Mouse (Mus musculus) gastrocnemius, postnatal 14 days (tissue): ENCODE data around the gene Syt16. TPM values are rescaled to one million over a fixed set of nuclear protein-coding genes. Genes with fewer than 3 reads are reported as not detected.

Experiments
- DNase-seq: peaks from one replicate; pipeline ENCODE4 v3.0.0; 2021; ENCODE audit warnings: mixed read lengths
- intact Hi-C: fragments of 180-260 bp; cut with DNase I; formaldehyde crosslinking; loops from one replicate; pipeline ENCODE4 v1.15.1; 2025; ENCODE audit warnings: low total_unique reads
- total RNA-seq, 2 experiments: library from RNA; stranded (reverse); gene quantifications; 2 replicates each; pipeline ENCODE4 v1.2.3; 2021

Syt16 gene
- total RNA-seq, 2 experiments from 2014 or later: not detected

- intact Hi-C loops: no loop called here
- DNase-seq: no peak
Measured at GRCm38 (mm10) chr12:74189840-74190239, 192.4 kb downstream of the Syt16 start.

DNA sequence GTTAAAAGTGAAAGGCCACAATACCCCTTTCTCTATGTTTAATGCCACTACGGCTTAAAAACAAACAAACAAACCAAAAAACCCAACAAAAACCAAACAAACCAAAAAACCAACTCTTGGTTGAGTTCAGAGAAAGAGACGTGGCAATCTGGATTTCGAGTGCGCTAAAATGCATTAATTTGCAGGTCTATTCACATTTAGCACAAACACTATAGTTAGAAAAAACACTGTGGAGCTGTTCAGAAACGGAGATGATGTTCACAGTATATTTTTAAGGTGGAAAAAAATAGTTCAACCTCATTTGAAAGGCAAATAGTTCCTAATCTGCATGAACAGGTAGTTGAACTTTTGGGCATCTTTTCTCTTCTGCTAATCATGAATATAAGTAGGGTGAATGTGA, 192.8 kb downstream of the Syt16 start:
- DNase-seq: no peak
- intact Hi-C loops: no loop called here

- DNase-seq: no peak
- intact Hi-C loops: no loop called here
Measured at GRCm38 (mm10) chr12:74192552-74192951, 195.1 kb downstream of the Syt16 start.

- no peak for DNase-seq
- intact Hi-C loops: no loop called here
Measured at GRCm38 (mm10) chr12:74201410-74201809, 203.9 kb downstream of the Syt16 start.

DNA sequence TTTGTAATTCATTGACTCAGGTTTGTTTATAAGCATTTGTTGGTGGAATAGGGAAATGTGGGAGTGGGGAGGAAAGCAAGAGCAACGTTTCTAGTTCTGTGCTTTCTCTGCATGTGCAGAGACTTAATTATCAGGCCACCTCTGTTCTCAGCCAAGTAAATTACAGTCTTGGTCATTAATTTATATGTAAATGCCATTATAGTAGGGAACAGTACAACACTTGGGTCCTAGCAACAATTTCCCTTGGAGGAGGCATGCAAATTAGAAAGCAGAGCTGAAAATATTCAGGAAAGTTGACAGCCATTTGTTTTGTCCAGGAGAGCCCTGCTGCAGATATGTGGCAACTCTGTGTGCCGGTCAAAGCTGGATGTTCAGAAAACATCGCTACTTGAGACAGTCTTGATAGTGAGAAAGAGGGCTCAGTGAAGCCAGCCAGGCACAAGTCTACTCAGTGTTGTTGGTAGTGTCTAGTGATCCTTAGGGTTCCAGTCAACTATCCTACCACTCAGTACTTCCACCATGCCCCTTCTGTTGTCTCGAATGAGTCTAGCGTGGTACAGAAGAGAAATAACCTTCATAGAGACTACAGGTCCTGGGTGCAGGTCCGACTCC, 205.1 kb downstream of the Syt16 start:
- intact Hi-C loops: no loop called here
- no peak for DNase-seq

DNA sequence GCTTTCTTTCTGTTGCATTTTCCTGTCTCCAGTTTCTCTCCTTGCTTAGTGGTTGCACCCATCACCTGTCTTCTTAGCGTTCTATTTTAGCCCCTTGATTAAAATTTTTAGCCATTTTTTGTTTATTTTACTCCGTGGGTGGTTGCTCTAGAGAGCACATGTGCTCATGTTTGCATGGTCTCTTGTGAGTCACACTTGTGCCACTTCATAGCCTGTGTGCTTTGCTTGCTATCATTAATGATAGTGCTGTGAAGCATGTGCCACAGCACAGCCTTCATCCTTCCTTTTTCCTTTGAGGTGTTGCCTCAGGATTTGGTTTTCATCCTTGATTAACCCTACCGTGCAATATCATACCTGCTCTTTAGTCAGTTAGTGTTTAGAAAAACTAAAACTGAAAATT, 214.7 kb downstream of the Syt16 start:
- intact Hi-C loops: no loop called here

GRCm38 (mm10) chr12:74216103-74216728, 218.8 kb downstream of the Syt16 start:
- intact Hi-C loops: no loop called here
- DNase-seq: no peak

More for the DNA sequence above, 214.7 kb downstream of the Syt16 start:
- no peak for DNase-seq

DNA sequence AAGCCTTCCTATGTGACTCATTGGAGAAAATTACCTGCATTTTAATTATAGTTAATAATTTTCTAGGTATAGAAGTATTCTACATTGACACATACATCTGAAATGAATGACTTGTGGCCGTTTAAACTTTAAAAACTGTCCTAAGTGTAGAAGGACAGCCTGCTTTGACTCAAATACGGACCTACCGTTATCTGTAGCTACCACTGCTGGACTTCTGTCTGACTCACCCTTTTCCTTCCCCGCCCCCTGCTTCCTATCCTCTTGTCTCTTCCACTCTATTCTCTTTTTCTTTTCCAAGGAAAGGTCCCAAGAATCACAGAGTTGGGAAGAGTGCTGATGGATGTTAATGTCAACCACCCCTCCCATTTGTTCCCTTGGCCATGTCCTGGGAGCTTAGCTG, 222.4 kb downstream of the Syt16 start:
- intact Hi-C loops: no loop called here
- no peak for DNase-seq

DNA sequence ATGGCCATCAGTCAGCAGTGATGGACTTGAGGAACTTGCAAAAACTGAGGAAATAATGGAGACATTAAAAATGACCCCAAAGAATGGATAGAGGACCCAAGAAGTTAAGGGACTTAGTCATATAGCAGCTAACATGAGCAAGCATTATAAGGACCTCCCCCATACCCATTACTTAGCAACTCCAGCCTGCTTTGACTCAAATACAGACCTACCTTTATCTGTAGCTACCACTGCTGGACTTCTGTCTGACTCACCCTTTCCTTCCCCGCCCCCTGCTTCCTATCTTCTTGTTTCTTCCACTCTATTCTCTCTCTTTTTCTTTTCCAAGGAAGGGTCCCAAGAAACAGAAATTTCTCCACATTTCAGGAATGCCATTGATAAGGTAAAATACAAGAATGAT, 223.2 kb downstream of the Syt16 start:
- no peak for DNase-seq
- intact Hi-C loops: no loop called here

DNA sequence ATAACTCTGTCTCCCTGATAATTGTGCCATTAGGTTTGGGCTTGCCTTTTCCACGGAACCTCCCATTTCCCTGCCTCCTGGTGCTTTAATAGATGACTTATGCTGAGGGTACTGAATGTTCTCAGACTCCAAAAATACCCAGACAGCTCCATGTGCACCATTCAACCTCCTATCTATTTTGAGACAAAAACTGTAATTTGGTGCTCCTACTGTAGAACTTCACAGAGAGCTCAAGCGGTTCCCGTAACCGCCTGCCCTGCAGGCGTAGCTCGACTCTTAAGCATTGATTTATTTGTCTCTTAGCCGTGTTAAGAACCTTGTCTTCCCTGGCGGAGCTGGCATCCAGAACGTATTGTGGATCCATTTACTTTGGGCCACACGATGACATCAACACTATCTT, 233.3 kb downstream of the Syt16 start:
- DNase-seq: no peak
- intact Hi-C loops: no loop called here

- no peak for DNase-seq
- intact Hi-C loops: no loop called here
Measured at GRCm38 (mm10) chr12:74232845-74233244, 235.4 kb downstream of the Syt16 start.

- intact Hi-C loops: no loop called here
- DNase-seq: no peak
Measured at GRCm38 (mm10) chr12:74236191-74236590, 238.7 kb downstream of the Syt16 start.

- no peak for DNase-seq
- intact Hi-C loops: no loop called here
Measured at GRCm38 (mm10) chr12:74238056-74238455, 240.6 kb downstream of the Syt16 start.

DNA sequence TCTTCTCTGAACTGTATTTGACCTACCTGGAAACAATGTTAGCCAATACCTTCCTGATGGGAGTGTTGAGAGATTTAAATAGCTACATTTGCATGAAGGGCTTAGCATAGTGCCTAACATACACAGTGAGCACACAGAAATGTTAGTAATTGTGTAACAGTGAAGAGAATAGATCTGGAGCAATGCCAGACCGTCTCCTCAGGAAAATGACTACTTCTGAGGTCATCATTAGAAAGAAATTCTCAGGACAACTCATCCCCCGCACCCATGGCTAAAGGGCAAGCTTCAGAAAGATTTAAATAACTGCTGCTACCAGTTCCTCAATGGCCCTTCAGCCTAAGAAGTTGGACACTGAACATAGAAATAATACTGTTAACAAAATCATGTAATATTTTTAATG, 241.3 kb downstream of the Syt16 start:
- intact Hi-C loops: no loop called here
- DNase-seq: no peak

GRCm38 (mm10) chr12:74264846-74265245, 267.4 kb downstream of the Syt16 start:
- intact Hi-C loops: no loop called here
- DNase-seq: no peak

GRCm38 (mm10) chr12:74267049-74267448, 269.6 kb downstream of the Syt16 start:
- no peak for DNase-seq
- intact Hi-C loops: no loop called here

- no peak for DNase-seq
- intact Hi-C loops: no loop called here
Measured at GRCm38 (mm10) chr12:74268644-74269285, 271.3 kb downstream of the Syt16 start.

- intact Hi-C loops: no loop called here
- DNase-seq: no peak
Measured at GRCm38 (mm10) chr12:74272545-74272944, 275.1 kb downstream of the Syt16 start.

DNA sequence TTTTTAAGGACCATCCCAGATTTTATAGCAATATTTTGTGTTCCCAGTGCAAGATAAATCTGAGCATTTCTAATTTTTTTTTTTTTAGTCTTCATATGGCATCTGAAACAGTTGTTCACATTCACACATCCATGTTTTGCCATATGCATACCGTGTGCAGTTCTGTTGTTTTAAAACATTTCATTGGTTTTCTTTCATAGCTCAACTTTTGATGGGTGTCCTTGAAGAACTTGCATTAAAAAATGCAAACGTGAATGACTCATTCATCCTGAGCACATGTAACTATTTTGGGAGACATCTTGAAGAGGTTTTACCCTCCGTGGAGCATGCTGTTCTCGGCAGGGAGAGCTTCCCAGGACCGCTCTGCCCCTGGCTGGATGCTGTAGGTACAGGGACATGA, 279.8 kb downstream of the Syt16 start:
- intact Hi-C loops: no loop called here
- no peak for DNase-seq

DNA sequence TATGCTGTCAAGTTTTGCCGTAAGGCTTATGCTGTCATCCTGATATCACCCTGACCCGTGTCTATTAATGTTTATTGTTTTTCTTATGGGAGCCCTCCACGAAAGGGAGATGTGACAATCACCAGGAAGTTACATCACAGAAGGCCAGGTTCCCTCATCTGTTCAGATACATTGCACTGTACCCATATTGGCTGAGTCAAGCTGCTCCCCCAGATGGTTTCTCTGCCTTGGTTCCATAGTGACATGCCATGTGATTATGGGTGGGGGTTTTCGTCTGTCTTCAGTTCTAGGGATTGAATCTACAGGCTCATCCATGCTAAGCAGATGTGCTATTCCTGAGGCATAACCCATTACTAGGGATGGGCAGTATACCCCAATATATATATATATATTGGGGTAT, 283.9 kb downstream of the Syt16 start:
- intact Hi-C loops: no loop called here
- DNase-seq: no peak

GRCm38 (mm10) chr12:74282846-74283245, 285.4 kb downstream of the Syt16 start:
- intact Hi-C loops: no loop called here
- no peak for DNase-seq
